Mouse (Mus musculus): ENCODE results near the gene Aim2. TPM values are rescaled to one million over a fixed set of nuclear protein-coding genes. Genes with fewer than 3 reads are reported as not detected.
A peak's percentile ranks its signal among the peaks of the same experiment; 100 is the strongest.
"Not testable (repeated sequence)": the region's sequence is repeated elsewhere in the genome, so short reads cannot be mapped to it uniquely, and the experiment has no call there.

The Aim2 gene
- 3.6 and 3.8 TPM in 2 replicates for polyA plus RNA-seq (2015; fragmentation: Nextera tagmentation; extraction: Ambion mirVana)

GRCm38 (mm10) chr1:173350372-173350957 lies at the start of gene Aim2:
Gene Aim2, plus strand, starts transcription at chr1:173350879.
- ATAC-seq (ENCODE audit: low read depth) = peak; percentile 84
- H3K27ac ChIP-seq (ENCODE audit: low read length) = peak within 1 kb of the TSS; percentile 76
- H3K4me1 ChIP-seq (ENCODE audit: control insufficient read depth, low read depth, low read length) = peaks cover 24% of the 10 kb centered on the region
- no peaks in the 10 kb centered on the region for H3K27me3 ChIP-seq (ENCODE audit: control insufficient read depth, insufficient read depth, low read depth, low read length)
- no peaks in the 10 kb centered on the region for H3K9me3 ChIP-seq (replicated peaks; ENCODE audit: control insufficient read depth, low read length)
- H3K9ac ChIP-seq (ENCODE audit: low read depth, low read length) = peak within 1 kb of the TSS; percentile 66
- H3K4me2 ChIP-seq (ENCODE audit: low read depth, low read length) = peak within 1 kb of the TSS; percentile 76
- 8% methylated on average over 10 of the region's 10 CpGs for WGBS (ENCODE audit: insufficient replicate concordance)
- H3K4me3 ChIP-seq (ENCODE audit: low read depth, low read length) = peak within 1 kb of the TSS; percentile 62
- H3K36me3 ChIP-seq (ENCODE audit: control insufficient read depth, insufficient read depth) = no peaks in the 10 kb centered on the region

- ATAC-seq (ENCODE audit: low read depth); H3K4me2 ChIP-seq (ENCODE audit: low read depth, low read length); H3K4me1 ChIP-seq (ENCODE audit: control insufficient read depth, low read depth, low read length); H3K36me3 ChIP-seq (ENCODE audit: control insufficient read depth, insufficient read depth); H3K27ac ChIP-seq (ENCODE audit: low read length); H3K9me3 ChIP-seq (replicated peaks; ENCODE audit: control insufficient read depth, low read length); H3K27me3 ChIP-seq (ENCODE audit: control insufficient read depth, insufficient read depth, low read depth, low read length); H3K4me3 ChIP-seq (ENCODE audit: low read depth, low read length); H3K9ac ChIP-seq (ENCODE audit: low read depth, low read length): not testable (repeated sequence)
- 34% methylated on average over 3 of the region's 3 CpGs for WGBS (ENCODE audit: insufficient replicate concordance)
These were observed 47.9 kb upstream of the Aim2 start for GRCm38 (mm10) chr1:173302795-173303194.

- not testable (repeated sequence) for H3K27ac ChIP-seq (ENCODE audit: low read length); ATAC-seq (ENCODE audit: low read depth); H3K4me3 ChIP-seq (ENCODE audit: low read depth, low read length); H3K9me3 ChIP-seq (replicated peaks; ENCODE audit: control insufficient read depth, low read length); H3K9ac ChIP-seq (ENCODE audit: low read depth, low read length); H3K4me2 ChIP-seq (ENCODE audit: low read depth, low read length); H3K4me1 ChIP-seq (ENCODE audit: control insufficient read depth, low read depth, low read length); H3K27me3 ChIP-seq (ENCODE audit: control insufficient read depth, insufficient read depth, low read depth, low read length); H3K36me3 ChIP-seq (ENCODE audit: control insufficient read depth, insufficient read depth)
- WGBS (ENCODE audit: insufficient replicate concordance) = 47% methylated on average over 7 of the region's 7 CpGs
These were observed 37.1 kb upstream of the Aim2 start for GRCm38 (mm10) chr1:173313535-173314050.

- Histone ChIP-seq H3K36me3 (ENCODE audit: control insufficient read depth, insufficient read depth) (no peaks in the 10 kb centered on the region), H3K4me3 (ENCODE audit: low read depth, low read length) (no peak overlapping the region), H3K4me2 (ENCODE audit: low read depth, low read length) (no peak overlapping the region), H3K4me1 (ENCODE audit: control insufficient read depth, low read depth, low read length) (no peaks in the 10 kb centered on the region), H3K9ac (ENCODE audit: low read depth, low read length) (no peak overlapping the region), H3K9me3 (replicated peaks; ENCODE audit: control insufficient read depth, low read length) (no peaks in the 10 kb centered on the region), H3K27ac (ENCODE audit: low read length) (no peak overlapping the region), H3K27me3 (ENCODE audit: control insufficient read depth, insufficient read depth, low read depth, low read length) (no peaks in the 10 kb centered on the region)
- ATAC-seq (ENCODE audit: low read depth) = no peak
- 57% methylated on average over 3 of the region's 3 CpGs for WGBS (ENCODE audit: insufficient replicate concordance)
These were observed 35.0 kb upstream of the Aim2 start for GRCm38 (mm10) chr1:173315725-173316124.

- H3K9me3 ChIP-seq (replicated peaks; ENCODE audit: control insufficient read depth, low read length) = no peaks in the 10 kb centered on the region
- no peak overlapping the region for H3K9ac ChIP-seq (ENCODE audit: low read depth, low read length)
- 47% methylated on average over 2 of the region's 2 CpGs for WGBS (ENCODE audit: insufficient replicate concordance)
- no peaks in the 10 kb centered on the region for H3K27me3 ChIP-seq (ENCODE audit: control insufficient read depth, insufficient read depth, low read depth, low read length)
- H3K4me3 ChIP-seq (ENCODE audit: low read depth, low read length) = no peak overlapping the region
- H3K36me3 ChIP-seq (ENCODE audit: control insufficient read depth, insufficient read depth) = no peaks in the 10 kb centered on the region
- no peak overlapping the region for H3K27ac ChIP-seq (ENCODE audit: low read length)
- H3K4me2 ChIP-seq (ENCODE audit: low read depth, low read length) = no peak overlapping the region
- no peak for ATAC-seq (ENCODE audit: low read depth)
- no peaks in the 10 kb centered on the region for H3K4me1 ChIP-seq (ENCODE audit: control insufficient read depth, low read depth, low read length)
These were observed 32.7 kb upstream of the Aim2 start for GRCm38 (mm10) chr1:173317925-173318477.

GRCm38 (mm10) chr1:173321593-173322248 lies 29.0 kb upstream of the Aim2 start:
- Histone ChIP-seq H3K4me3 (ENCODE audit: low read depth, low read length) (no peak overlapping the region), H3K4me1 (ENCODE audit: control insufficient read depth, low read depth, low read length) (peaks cover 16% of the 10 kb centered on the region), H3K27ac (ENCODE audit: low read length) (no peak overlapping the region), H3K4me2 (ENCODE audit: low read depth, low read length) (no peak overlapping the region), H3K27me3 (ENCODE audit: control insufficient read depth, insufficient read depth, low read depth, low read length) (no peaks in the 10 kb centered on the region), H3K9me3 (replicated peaks; ENCODE audit: control insufficient read depth, low read length) (no peaks in the 10 kb centered on the region), H3K36me3 (ENCODE audit: control insufficient read depth, insufficient read depth) (no peaks in the 10 kb centered on the region), H3K9ac (ENCODE audit: low read depth, low read length) (no peak overlapping the region)
- 63% methylated on average over 8 of the region's 8 CpGs for WGBS (ENCODE audit: insufficient replicate concordance)
- ATAC-seq (ENCODE audit: low read depth) = no peak

GRCm38 (mm10) chr1:173322249-173322627 lies 28.4 kb upstream of the Aim2 start:
- Histone ChIP-seq H3K27me3 (ENCODE audit: control insufficient read depth, insufficient read depth, low read depth, low read length) (no peaks in the 10 kb centered on the region), H3K27ac (ENCODE audit: low read length) (no peak overlapping the region), H3K9ac (ENCODE audit: low read depth, low read length) (no peak overlapping the region), H3K4me3 (ENCODE audit: low read depth, low read length) (no peak overlapping the region), H3K36me3 (ENCODE audit: control insufficient read depth, insufficient read depth) (no peaks in the 10 kb centered on the region), H3K4me1 (ENCODE audit: control insufficient read depth, low read depth, low read length) (peaks cover 21% of the 10 kb centered on the region), H3K4me2 (ENCODE audit: low read depth, low read length) (no peak overlapping the region), H3K9me3 (replicated peaks; ENCODE audit: control insufficient read depth, low read length) (no peaks in the 10 kb centered on the region)
- no peak for ATAC-seq (ENCODE audit: low read depth)
- WGBS (ENCODE audit: insufficient replicate concordance) = 55% methylated on average over 6 of the region's 6 CpGs

GRCm38 (mm10) chr1:173323839-173324585 lies 26.7 kb upstream of the Aim2 start:
- Histone ChIP-seq H3K4me2 (ENCODE audit: low read depth, low read length) (no peak overlapping the region), H3K4me1 (ENCODE audit: control insufficient read depth, low read depth, low read length) (peaks cover 29% of the 10 kb centered on the region), H3K36me3 (ENCODE audit: control insufficient read depth, insufficient read depth) (no peaks in the 10 kb centered on the region), H3K9me3 (replicated peaks; ENCODE audit: control insufficient read depth, low read length) (no peaks in the 10 kb centered on the region), H3K9ac (ENCODE audit: low read depth, low read length) (no peak overlapping the region), H3K4me3 (ENCODE audit: low read depth, low read length) (no peak overlapping the region), H3K27ac (ENCODE audit: low read length) (no peak overlapping the region), H3K27me3 (ENCODE audit: control insufficient read depth, insufficient read depth, low read depth, low read length) (no peaks in the 10 kb centered on the region)
- 20% methylated on average over 5 of the region's 5 CpGs for WGBS (ENCODE audit: insufficient replicate concordance)
- no peak; the same call in 1 of the 2 replicates for ATAC-seq (ENCODE audit: low read depth)

Data from liver, embryonic 16.5 days (tissue).